Mouse (Mus musculus) embryonic facial prominence, embryonic 11.5 days (tissue): ENCODE measurements around the gene Olfr561. TPM values are rescaled to one million over a fixed set of nuclear protein-coding genes. Genes with fewer than 3 reads are reported as not detected.

Experiments used
- polyA plus RNA-seq: library from polyadenylated mRNA; unstranded; fragments of >200 nt; fragmentation: Nextera tagmentation; extraction: Ambion mirVana; gene quantifications from 2 replicates; pipeline ENCODE4 v1.2.1, GENCODE M21; 2014

Olfr561 gene
- polyA plus RNA-seq, 1 experiment from 2014 or later, result not detected

Other genes with a start within 250 kb of the Olfr561 start
- gene Olfr547, start 236.5 kb upstream of the Olfr561 start, polyA plus RNA-seq, result not detected in 2 replicates
- gene Olfr548-ps1, start 230.3 kb upstream of the Olfr561 start, polyA plus RNA-seq, result not detected in 2 replicates
- not detected in 2 replicates for gene Olfr549, start 221.4 kb upstream of the Olfr561 start, polyA plus RNA-seq
- gene Trim21, start 205.7 kb upstream of the Olfr561 start, polyA plus RNA-seq, result 0.52 and 0.72 TPM in 2 replicates
- not detected in 2 replicates for gene Olfr550, start 199.8 kb upstream of the Olfr561 start, polyA plus RNA-seq
- gene Olfr551, start 179.3 kb upstream of the Olfr561 start, polyA plus RNA-seq, result not detected in 2 replicates
- gene Olfr552, start 173.5 kb upstream of the Olfr561 start, polyA plus RNA-seq, result not detected in 2 replicates
- not detected in 2 replicates for gene Olfr553, start 153.0 kb upstream of the Olfr561 start, polyA plus RNA-seq
- gene Olfr554, start 132.8 kb upstream of the Olfr561 start, polyA plus RNA-seq, result not detected in 2 replicates
- not detected in 2 replicates for gene Olfr555, start 112.4 kb upstream of the Olfr561 start, polyA plus RNA-seq
- not detected in 2 replicates for gene Olfr556, start 106.3 kb upstream of the Olfr561 start, polyA plus RNA-seq
- 11.4 and 14.7 TPM in 2 replicates for gene Trim68, start 83.9 kb upstream of the Olfr561 start, polyA plus RNA-seq
- gene Olfr557, start 75.3 kb upstream of the Olfr561 start, polyA plus RNA-seq, result not detected in 2 replicates
- 0.24 TPM in 1 of 2 replicates, not detected in the other for gene Olfr558, start 69.0 kb upstream of the Olfr561 start, polyA plus RNA-seq
- gene Olfr33, start 52.2 kb upstream of the Olfr561 start, polyA plus RNA-seq, result not detected in 2 replicates
- not detected in 2 replicates for gene Olfr559, start 43.7 kb upstream of the Olfr561 start, polyA plus RNA-seq
- not detected in 2 replicates for gene Olfr560, start 11.9 kb upstream of the Olfr561 start, polyA plus RNA-seq
- gene Olfr78, start 11.8 kb upstream of the Olfr561 start, polyA plus RNA-seq, result 0.08 TPM in 1 of 2 replicates, not detected in the other
- not detected in 2 replicates for gene Olfr564, start 32.3 kb downstream of the Olfr561 start, polyA plus RNA-seq
- not detected in 2 replicates for gene Olfr566, start 87.5 kb downstream of the Olfr561 start, polyA plus RNA-seq
- 0.22 TPM in 1 of 2 replicates, not detected in the other for gene Olfr568, start 105.9 kb downstream of the Olfr561 start, polyA plus RNA-seq
- not detected in 2 replicates for gene Olfr569, start 119.7 kb downstream of the Olfr561 start, polyA plus RNA-seq
- not detected in 2 replicates for gene Olfr570, start 123.4 kb downstream of the Olfr561 start, polyA plus RNA-seq
- 0.28 and 0.31 TPM in 2 replicates for gene Olfr571, start 146.3 kb downstream of the Olfr561 start, polyA plus RNA-seq
- gene Olfr572, start 153.2 kb downstream of the Olfr561 start, polyA plus RNA-seq, result not detected in 2 replicates
- not detected in 2 replicates for gene Olfr573-ps1, start 171.4 kb downstream of the Olfr561 start, polyA plus RNA-seq
- gene Olfr574, start 177.2 kb downstream of the Olfr561 start, polyA plus RNA-seq, result not detected in 2 replicates
- gene Olfr575, start 187.6 kb downstream of the Olfr561 start, polyA plus RNA-seq, result not detected in 2 replicates
- gene Olfr576, start 191.4 kb downstream of the Olfr561 start, polyA plus RNA-seq, result not detected in 2 replicates
- gene Olfr577, start 204.7 kb downstream of the Olfr561 start, polyA plus RNA-seq, result not detected in 2 replicates
- gene Olfr578, start 218.1 kb downstream of the Olfr561 start, polyA plus RNA-seq, result not detected in 2 replicates